Mouse (Mus musculus) limb, embryonic 14.5 days (tissue): ENCODE results near the gene Slc2a6. TPM values are rescaled to one million over a fixed set of nuclear protein-coding genes. Genes with fewer than 3 reads are reported as not detected.

ENCODE experiments used
- ATAC-seq: fragments of 200-750 bp; cut with Nextera tagmentation; 2 replicates; pipeline ENCODE4 v1.8.0; 2017; ENCODE audit warnings: low read depth, moderate number of reproducible peaks, moderate TSS enrichment; ENCODE audit not compliant: low FRiP score
- DNase-seq: peaks from one replicate; pipeline ENCODE4 v3.0.0-alpha.2; 2015; ENCODE audit warnings: low spot score
- H3K27ac ChIP-seq: fragments of 300-500 bp; sonication (generic); replicated peaks from 2 replicates; pipeline ENCODE4 v1.5.1; 2014; ENCODE audit warnings: low read depth, mild to moderate bottlenecking, low read length, moderate library complexity, mixed read lengths
- H3K27me3 ChIP-seq: fragments of 300-500 bp; sonication (generic); 2 replicates; pipeline ENCODE4 v1.6.1; 2014; ENCODE audit warnings: low read length, mixed read lengths; ENCODE audit not compliant: control insufficient read depth, insufficient read depth
- H3K36me3 ChIP-seq: fragments of 300-500 bp; sonication (generic); 2 replicates; pipeline ENCODE4 v1.6.1; 2014; ENCODE audit warnings: mild to moderate bottlenecking, low read length, moderate library complexity, mixed read lengths; ENCODE audit not compliant: control insufficient read depth, insufficient read depth
- H3K4me1 ChIP-seq: fragments of 300-500 bp; sonication (generic); 2 replicates; pipeline ENCODE4 v1.6.1; 2014; ENCODE audit warnings: antibody characterized with exemption, low read length, mixed read lengths; ENCODE audit not compliant: control insufficient read depth, insufficient read depth
- H3K4me2 ChIP-seq: fragments of 300-500 bp; sonication (generic); replicated peaks from 2 replicates; pipeline ENCODE4 v1.6.1; 2014; ENCODE audit warnings: low read depth, mild to moderate bottlenecking, low read length, moderate library complexity; ENCODE audit not compliant: severe bottlenecking
- H3K4me3 ChIP-seq: fragments of 300-500 bp; sonication (generic); replicated peaks from 2 replicates; pipeline ENCODE4 v1.5.1; 2014; ENCODE audit warnings: low read length
- H3K9ac ChIP-seq: fragments of 300-500 bp; sonication (generic); 2 replicates; pipeline ENCODE4 v1.6.1; 2014; ENCODE audit warnings: mild to moderate bottlenecking, low read depth, low read length, moderate library complexity; ENCODE audit not compliant: severe bottlenecking
- H3K9me3 ChIP-seq: fragments of 300-500 bp; sonication (generic); 2 replicates; pipeline ENCODE4 v1.6.1; 2016; ENCODE audit warnings: low read length; ENCODE audit not compliant: control insufficient read depth
- POLR2A ChIP-seq: fragments of 200-500 bp; IDR thresholded peaks from 2 replicates; pipeline ENCODE4 v1.8.0; 2012; ENCODE audit warnings: inconsistent platforms, mild to moderate bottlenecking, moderate library complexity, borderline replicate concordance; ENCODE audit not compliant: insufficient read depth, insufficient read length; ENCODE audit errors: extremely low read depth
- WGBS: fragments of 180-500 bp; shearing (Covaris S2); extraction: QIAGEN DNeasy Blood & Tissue Kit; methylation state at CpG from one replicate; pipeline ENCODE4 v1.1.7; 2014; 5-methylcytosine and 5-hydroxymethylcytosine counted together
- polyA plus RNA-seq, 2 experiments: library from polyadenylated mRNA; depleted of rRNA in 1 of 2; stranded (reverse) in 1 of 2; unstranded in 1 of 2; fragments of >200 nt; fragmentation: Nextera tagmentation in 1 of 2; extraction: Ambion mirVana in 1 of 2; gene quantifications; 2 replicates each; pipeline versions ENCODE4 v1.2.1 to v1.2.3; 2012 to 2014

The Slc2a6 gene
- polyA plus RNA-seq, 2 experiments: 0.73 to 0.88 TPM

DNA sequence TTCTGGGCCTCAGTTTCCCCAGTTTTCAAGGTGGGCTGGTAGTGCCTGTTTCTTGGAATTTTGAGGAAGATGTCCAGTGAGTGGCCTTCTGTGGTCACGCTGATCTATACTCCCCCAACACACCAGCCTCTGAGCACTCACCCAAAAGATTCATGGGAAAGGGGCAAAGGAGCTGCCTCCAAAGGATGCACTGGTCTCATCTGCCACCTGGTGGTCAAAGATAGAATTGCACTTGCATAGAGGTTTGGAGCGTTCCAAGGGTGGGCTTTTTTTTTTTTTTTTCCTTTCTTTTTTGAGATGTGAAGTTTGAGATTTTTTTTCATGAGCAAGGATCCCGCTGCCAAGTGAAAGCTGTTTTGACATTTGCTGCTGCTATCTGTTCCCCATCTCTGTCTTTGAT, 10.8 kb upstream of the Slc2a6 start:
- H3K4me2 ChIP-seq: no peak overlapping the region
- ATAC-seq (peak; percentile 42; the same call in 1 of the 2 replicates), DNase-seq (peak; percentile 82)
- no peak overlapping the region for H3K9ac ChIP-seq
- H3K27ac ChIP-seq: no peak overlapping the region
- H3K4me1 ChIP-seq: no peaks in the 10 kb centered on the region
- H3K27me3 ChIP-seq: no peaks in the 10 kb centered on the region
- no peak for TF ChIP-seq POLR2A
- no peaks in the 10 kb centered on the region for H3K9me3 ChIP-seq
- H3K4me3 ChIP-seq: no peak overlapping the region
- no peaks in the 10 kb centered on the region for H3K36me3 ChIP-seq
- 0% methylated on average over 3 of the region's 3 CpGs for WGBS

DNA sequence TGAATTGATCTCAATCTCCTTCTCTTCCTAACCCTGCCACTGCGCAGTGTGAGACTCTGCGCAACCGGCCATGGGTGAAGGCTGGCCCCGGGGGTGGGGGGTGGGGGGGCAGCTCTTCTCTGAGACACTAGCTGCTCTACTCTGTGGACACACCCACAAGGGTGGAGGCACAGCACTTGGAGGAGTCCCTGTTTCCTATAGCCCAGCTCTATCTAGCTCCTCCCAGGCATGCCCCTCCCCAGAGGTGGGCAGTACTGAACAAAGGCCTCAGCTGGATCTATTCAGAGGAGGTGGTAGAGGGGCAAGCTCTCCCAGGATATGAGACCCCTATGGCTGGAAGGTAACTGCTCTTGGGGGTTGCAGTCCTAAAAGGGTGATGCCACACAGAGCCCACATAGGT, 9.2 kb upstream of the Slc2a6 start:
- H3K4me3 ChIP-seq: no peak overlapping the region
- TF ChIP-seq POLR2A: no peak
- H3K4me2 ChIP-seq: no peak overlapping the region
- no peaks in the 10 kb centered on the region for H3K27me3 ChIP-seq
- 57% methylated on average over 4 of the region's 4 CpGs for WGBS
- no peak overlapping the region for H3K27ac ChIP-seq
- H3K4me1 ChIP-seq: no peaks in the 10 kb centered on the region
- DNase-seq: no peak
- ATAC-seq: no peak
- H3K36me3 ChIP-seq: no peaks in the 10 kb centered on the region
- no peaks in the 10 kb centered on the region for H3K9me3 ChIP-seq
- H3K9ac ChIP-seq: no peak overlapping the region

DNA sequence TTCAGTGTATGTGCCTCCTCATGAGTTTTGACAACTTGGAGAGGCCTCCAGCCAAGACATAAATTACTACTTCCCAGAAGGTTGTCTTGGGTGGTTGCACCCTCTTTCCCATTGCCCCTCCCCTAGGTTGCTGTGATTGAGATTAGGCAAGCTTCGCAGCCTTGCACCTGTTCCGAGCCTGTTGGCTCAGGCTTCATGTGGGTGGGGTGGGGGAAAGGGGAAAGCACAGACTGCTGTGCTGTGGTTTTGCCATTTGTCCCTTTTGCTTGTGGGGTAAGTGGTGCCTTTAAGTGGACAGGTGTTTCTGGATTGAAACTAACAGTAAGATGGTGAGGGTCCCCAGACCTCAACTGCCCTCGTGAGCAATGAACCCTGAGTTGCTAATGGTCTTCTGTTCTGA, 8.2 kb upstream of the Slc2a6 start:
- H3K27ac ChIP-seq: no peak overlapping the region
- no peaks in the 10 kb centered on the region for H3K27me3 ChIP-seq
- no peaks in the 10 kb centered on the region for H3K4me1 ChIP-seq
- TF ChIP-seq POLR2A: no peak
- no peak for ATAC-seq
- H3K9me3 ChIP-seq: no peaks in the 10 kb centered on the region
- DNase-seq: no peak
- H3K36me3 ChIP-seq: no peaks in the 10 kb centered on the region
- 76% methylated on average over 3 of the region's 3 CpGs for WGBS
- H3K9ac ChIP-seq: no peak overlapping the region
- no peak overlapping the region for H3K4me3 ChIP-seq
- H3K4me2 ChIP-seq: no peak overlapping the region

DNA sequence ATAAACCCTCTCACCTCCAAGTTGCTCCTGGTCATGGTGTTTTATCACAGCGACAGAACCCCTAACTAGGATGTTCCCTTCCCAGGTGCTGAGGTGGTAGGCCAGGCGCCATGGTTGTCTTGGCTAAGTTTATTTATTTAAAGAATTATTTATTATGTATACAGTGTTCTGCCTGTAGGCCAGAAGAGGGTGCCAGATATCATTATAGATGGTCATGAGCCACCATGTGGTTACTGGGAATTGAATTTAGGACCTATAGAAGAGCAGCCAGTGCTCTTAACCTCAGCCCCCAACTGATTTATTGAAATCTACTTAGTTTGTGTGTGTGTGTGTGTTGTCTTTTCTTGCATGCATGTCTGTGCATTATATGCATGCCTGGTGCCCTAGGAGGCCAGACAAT, 4.6 kb upstream of the Slc2a6 start:
- no peaks in the 10 kb centered on the region for H3K9me3 ChIP-seq
- TF ChIP-seq POLR2A: no peak
- ATAC-seq (no peak), DNase-seq (no peak)
- H3K4me1 ChIP-seq: peaks cover 4% of the 10 kb centered on the region
- H3K27me3 ChIP-seq: no peaks in the 10 kb centered on the region
- H3K4me2 ChIP-seq: no peak overlapping the region
- 62% methylated on average over 2 of the region's 2 CpGs for WGBS
- H3K9ac ChIP-seq: no peak overlapping the region
- H3K27ac ChIP-seq: no peak overlapping the region
- H3K36me3 ChIP-seq: no peaks in the 10 kb centered on the region
- H3K4me3 ChIP-seq: no peak overlapping the region

DNA sequence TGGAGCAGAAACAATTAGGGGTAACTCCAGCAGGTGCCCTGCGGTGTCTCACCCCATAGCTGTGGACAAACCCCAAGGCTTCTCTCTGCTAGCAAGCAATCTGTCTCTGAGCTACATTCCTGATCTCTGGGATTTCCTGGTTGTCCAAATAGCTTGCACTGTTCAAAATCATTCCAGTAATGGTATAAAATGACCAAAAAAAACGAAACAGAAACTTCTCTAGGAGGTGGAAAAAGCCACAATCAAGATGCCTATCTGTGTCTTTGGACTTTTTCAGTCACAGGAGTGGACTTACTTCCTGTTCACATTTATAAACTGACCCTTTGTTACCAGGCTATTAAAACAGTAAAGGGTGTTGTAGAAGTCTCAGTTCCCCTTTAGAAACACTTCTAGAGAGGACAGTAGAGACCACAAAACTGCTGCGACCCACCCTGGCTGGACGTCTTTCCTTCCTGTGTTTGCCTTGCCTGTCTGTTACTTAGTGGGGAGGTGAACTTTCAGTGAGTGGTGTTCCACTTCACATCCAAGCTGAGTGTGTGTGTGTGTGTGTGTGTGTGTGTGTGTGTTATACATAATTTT, 728 bp upstream of the Slc2a6 start:
- 66% methylated on average over 4 of the region's 4 CpGs for WGBS
- Histone ChIP-seq H3K9ac (no peak overlapping the region), H3K9me3 (no peaks in the 10 kb centered on the region), H3K27me3 (no peaks in the 10 kb centered on the region), H3K4me1 (peaks cover 4% of the 10 kb centered on the region), H3K36me3 (no peaks in the 10 kb centered on the region), H3K4me2 (peak overlapping the region; percentile 56; the same call in 1 of the 2 replicates), H3K4me3 (no peak overlapping the region), H3K27ac (no peak overlapping the region)
- no peak for DNase-seq
- no peak for ATAC-seq
- TF ChIP-seq POLR2A: no peak
